Mouse (Mus musculus): ENCODE measurements around the gene Sacm1l.

Gene Sacm1l

GRCm38 (mm10) chr9:123509638-123510604, 19.6 kb upstream of the Sacm1l start:
- DNase-seq (ENCODE audit: low spot score) = no peak

GRCm38 (mm10) chr9:123510926-123511325, 18.6 kb upstream of the Sacm1l start:
- DNase-seq (ENCODE audit: low spot score) = no peak

GRCm38 (mm10) chr9:123512482-123512881, 17.1 kb upstream of the Sacm1l start:
- DNase-seq (ENCODE audit: low spot score) = no peak

- no peak for DNase-seq (ENCODE audit: low spot score)
Measured at GRCm38 (mm10) chr9:123515087-123515486, 14.5 kb upstream of the Sacm1l start.

- DNase-seq (ENCODE audit: low spot score) = no peak
Measured at GRCm38 (mm10) chr9:123516641-123517385, 12.7 kb upstream of the Sacm1l start.

- no peak for DNase-seq (ENCODE audit: low spot score)
Measured at GRCm38 (mm10) chr9:123518969-123519894, 10.3 kb upstream of the Sacm1l start.

GRCm38 (mm10) chr9:123520735-123521134, 8.8 kb upstream of the Sacm1l start:
- no peak for DNase-seq (ENCODE audit: low spot score)

GRCm38 (mm10) chr9:123523676-123524075, 5.9 kb upstream of the Sacm1l start:
- DNase-seq (ENCODE audit: low spot score) = peak; percentile 66

GRCm38 (mm10) chr9:123525095-123525494, 4.5 kb upstream of the Sacm1l start:
- peak; percentile 75 for DNase-seq (ENCODE audit: low spot score)

GRCm38 (mm10) chr9:123526502-123526901, 3.1 kb upstream of the Sacm1l start:
- no peak for DNase-seq (ENCODE audit: low spot score)

- no peak for DNase-seq (ENCODE audit: low spot score)
Measured at GRCm38 (mm10) chr9:123528087-123528925, 1.3 kb upstream of the Sacm1l start.

- peak; percentile 55 for DNase-seq (ENCODE audit: low spot score)
Measured at GRCm38 (mm10) chr9:123528926-123529295, 648 bp upstream of the Sacm1l start.

- no peak for DNase-seq (ENCODE audit: low spot score)
Measured at GRCm38 (mm10) chr9:123530158-123530475, 558 bp downstream of the Sacm1l start.

- no peak for DNase-seq (ENCODE audit: low spot score)
Measured at GRCm38 (mm10) chr9:123530566-123531130, 1.1 kb downstream of the Sacm1l start.

- DNase-seq (ENCODE audit: low spot score) = no peak
Measured at GRCm38 (mm10) chr9:123531234-123531633, 1.7 kb downstream of the Sacm1l start.

GRCm38 (mm10) chr9:123536613-123537012, 7.1 kb downstream of the Sacm1l start:
- no peak for DNase-seq (ENCODE audit: low spot score)

- DNase-seq (ENCODE audit: low spot score) = no peak
Measured at GRCm38 (mm10) chr9:123538189-123538588, 8.6 kb downstream of the Sacm1l start.

- no peak for DNase-seq (ENCODE audit: low spot score)
Measured at GRCm38 (mm10) chr9:123539093-123539492, 9.5 kb downstream of the Sacm1l start.

- no peak for DNase-seq (ENCODE audit: low spot score)
Measured at GRCm38 (mm10) chr9:123539823-123540222, 10.3 kb downstream of the Sacm1l start.

- no peak for DNase-seq (ENCODE audit: low spot score)
Measured at GRCm38 (mm10) chr9:123554599-123554998, 25.0 kb downstream of the Sacm1l start.
